Mouse (Mus musculus) ES-Bruce4 (cell line): Measurements from ENCODE around the gene Itgb2. TPM values are rescaled to one million over a fixed set of nuclear protein-coding genes. Genes with fewer than 3 reads are reported as not detected.
A peak's percentile ranks its signal among the peaks of the same experiment; 100 is the strongest.

Experiments
- H3K27ac ChIP-seq: 2 replicates; pipeline ENCODE4 v1.5.1; 2012; ENCODE audit warnings: low read length, inconsistent platforms; ENCODE audit not compliant: insufficient read depth
- H3K27me3 ChIP-seq: 2 replicates; pipeline ENCODE4 v1.6.1; 2012; ENCODE audit warnings: mild to moderate bottlenecking, low read length, inconsistent platforms; ENCODE audit not compliant: control insufficient read depth, poor library complexity, insufficient read depth, severe bottlenecking
- H3K36me3 ChIP-seq: 2 replicates; pipeline ENCODE4 v1.6.1; 2012; ENCODE audit warnings: inconsistent platforms, mild to moderate bottlenecking, low read length, moderate library complexity; ENCODE audit not compliant: control insufficient read depth, poor library complexity, insufficient read depth, severe bottlenecking
- H3K4me1 ChIP-seq: one replicate; pipeline ENCODE4 v1.8.1; 2011; ENCODE audit warnings: low read length; ENCODE audit not compliant: control insufficient read depth, insufficient read depth
- H3K4me3 ChIP-seq: 2 replicates; pipeline ENCODE4 v1.5.1; 2011; ENCODE audit warnings: low read depth, mild to moderate bottlenecking, low read length
- H3K9ac ChIP-seq: 2 replicates; pipeline ENCODE4 v1.6.1; 2012; ENCODE audit warnings: low read depth, mild to moderate bottlenecking, inconsistent platforms; ENCODE audit not compliant: poor library complexity, severe bottlenecking
- H3K9me3 ChIP-seq: replicated peaks from 2 replicates; pipeline ENCODE4 v1.6.1; 2012; ENCODE audit warnings: mild to moderate bottlenecking, low read length, inconsistent platforms; ENCODE audit not compliant: control insufficient read depth, poor library complexity, insufficient read depth, severe bottlenecking
- CTCF ChIP-seq: IDR thresholded peaks from one replicate; pipeline ENCODE4 v1.8.1; 2011; ENCODE audit warnings: low read depth, low read length
- EP300 ChIP-seq: IDR thresholded peaks from 2 replicates; pipeline ENCODE4 v1.6.1; 2011; ENCODE audit warnings: low read depth, low read length; ENCODE audit not compliant: insufficient read depth
- POLR2A ChIP-seq: IDR thresholded peaks from one replicate; pipeline ENCODE4 v1.8.1; 2011; ENCODE audit warnings: low read length; ENCODE audit not compliant: insufficient read depth
- polyA plus RNA-seq: library from polyadenylated mRNA; stranded (reverse); fragments of >200 nt; gene quantifications from 2 replicates; pipeline ENCODE4 v1.2.4, GENCODE M21; 2011; ENCODE audit warnings: low read depth; ENCODE audit not compliant: missing spikeins, insufficient read depth, insufficient read length

The Itgb2 gene
- polyA plus RNA-seq, 1 experiment: 0.82 TPM

GRCm38 (mm10) chr10:77580027-77580920, 50.2 kb downstream of the Itgb2 start:
- H3K36me3 ChIP-seq: no peaks in the 10 kb centered on the region
- H3K4me3 ChIP-seq: no peak overlapping the region
- peaks cover 6% of the 10 kb centered on the region for H3K4me1 ChIP-seq
- H3K9ac ChIP-seq: 0 out of 2 replicates have a peak overlapping the region, but pooled peaks have one; percentile 67
- no peak for TF ChIP-seq CTCF
- TF ChIP-seq EP300: no peak
- no peak for TF ChIP-seq POLR2A
- no peaks in the 10 kb centered on the region for H3K27me3 ChIP-seq
- no peaks in the 10 kb centered on the region for H3K9me3 ChIP-seq
- H3K27ac ChIP-seq: no peak overlapping the region

GRCm38 (mm10) chr10:77581023-77581407, 51.0 kb downstream of the Itgb2 start:
- H3K27ac ChIP-seq: peak overlapping the region; percentile 41; the same call in 1 of the 2 replicates

GRCm38 (mm10) chr10:77581408-77582284, 51.6 kb downstream of the Itgb2 start, which contains the start of gene Pttg1ip:
Pttg1ip (plus strand) TSS chr10:77581720.
- Histone ChIP-seq H3K4me1 (peaks cover 6% of the 10 kb centered on the region), H3K9ac (peak within 1 kb of the TSS; percentile 67), H3K9me3 (no peaks in the 10 kb centered on the region), H3K36me3 (no peaks in the 10 kb centered on the region), H3K27ac (peak within 1 kb of the TSS; percentile 67), H3K4me3 (peak within 1 kb of the TSS; percentile 85), H3K27me3 (no peaks in the 10 kb centered on the region)
- no peak for TF ChIP-seq CTCF
- TF ChIP-seq POLR2A: peak; percentile 85
- peak; percentile 23; the same call in 1 of the 2 replicates for TF ChIP-seq EP300

More at GRCm38 (mm10) chr10:77581023-77581407, 51.0 kb downstream of the Itgb2 start:
- H3K9ac ChIP-seq: peak overlapping the region; percentile 67
- no peaks in the 10 kb centered on the region for H3K9me3 ChIP-seq
- H3K4me1 ChIP-seq: peaks cover 6% of the 10 kb centered on the region
- no peaks in the 10 kb centered on the region for H3K27me3 ChIP-seq
- H3K4me3 ChIP-seq: peak overlapping the region; percentile 81
- no peak for TF ChIP-seq CTCF
- H3K36me3 ChIP-seq: no peaks in the 10 kb centered on the region

- Histone ChIP-seq H3K9me3 (no peaks in the 10 kb centered on the region), H3K27ac (peak overlapping the region; percentile 67)
These were observed 52.2 kb downstream of the Itgb2 start for GRCm38 (mm10) chr10:77582285-77582618.

GRCm38 (mm10) chr10:77583795-77584422, 53.9 kb downstream of the Itgb2 start:
- H3K4me3 ChIP-seq: no peak overlapping the region
- no peaks in the 10 kb centered on the region for H3K27me3 ChIP-seq
- H3K36me3 ChIP-seq: no peaks in the 10 kb centered on the region
- H3K9ac ChIP-seq: no peak overlapping the region
- TF ChIP-seq CTCF: no peak
- no peak for TF ChIP-seq POLR2A
- TF ChIP-seq EP300: no peak
- H3K4me1 ChIP-seq: peaks cover 12% of the 10 kb centered on the region
- H3K9me3 ChIP-seq: no peaks in the 10 kb centered on the region
- H3K27ac ChIP-seq: no peak overlapping the region

More at GRCm38 (mm10) chr10:77582285-77582618, 52.2 kb downstream of the Itgb2 start:
- Histone ChIP-seq H3K4me3 (peak overlapping the region; percentile 85), H3K9ac (peak overlapping the region; percentile 56), H3K4me1 (peaks cover 8% of the 10 kb centered on the region), H3K36me3 (no peaks in the 10 kb centered on the region), H3K27me3 (no peaks in the 10 kb centered on the region)
- TF ChIP-seq POLR2A (no peak), EP300 (no peak), CTCF (no peak)
